Mouse (Mus musculus) cerebellum, postnatal 14 days (tissue): Measurements from ENCODE around the gene Utf1.

Experiments
- DNase-seq, 2 experiments: peaks; one replicate each; pipeline ENCODE4 v3.0.0; 2021; ENCODE audit warnings: mixed read lengths in 2 of 2

The Utf1 gene

GRCm38 (mm10) chr7:139974307-139974706 is 30.7 kb downstream of the Utf1 start:
- no peak for DNase-seq

- DNase-seq, result no peak
Measured at GRCm38 (mm10) chr7:139975471-139975870, 31.9 kb downstream of the Utf1 start.

GRCm38 (mm10) chr7:139978278-139978892 is 34.8 kb downstream of the Utf1 start, which contains the start of gene 6430531B16Rik:
Gene 6430531B16Rik, minus strand, starts transcription at chr7:139978755.
- peak; percentile 88 to 90 for DNase-seq

GRCm38 (mm10) chr7:139979011-139979719 is 35.6 kb downstream of the Utf1 start:
- DNase-seq, result peak; percentile 23 to 33

GRCm38 (mm10) chr7:139980778-139981177 is 37.2 kb downstream of the Utf1 start:
- DNase-seq, result no peak

- no peak for DNase-seq
Measured at GRCm38 (mm10) chr7:139982058-139982457, 38.5 kb downstream of the Utf1 start.

- DNase-seq, result no peak
Measured at GRCm38 (mm10) chr7:139984505-139984904, 40.9 kb downstream of the Utf1 start.

- no peak for DNase-seq
Measured at GRCm38 (mm10) chr7:139988272-139988671, 44.7 kb downstream of the Utf1 start.

GRCm38 (mm10) chr7:139990864-139991394 is 47.3 kb downstream of the Utf1 start:
- DNase-seq, result no peak

GRCm38 (mm10) chr7:139992406-139992805 is 48.8 kb downstream of the Utf1 start, which contains the start of gene Adam8:
Gene Adam8, minus strand, starts transcription at chr7:139992562.
- DNase-seq, result no peak

- no peak for DNase-seq
Measured at GRCm38 (mm10) chr7:139993532-139993931, 49.9 kb downstream of the Utf1 start.

- DNase-seq, result no peak
Measured at GRCm38 (mm10) chr7:139994202-139994601, 50.6 kb downstream of the Utf1 start.

GRCm38 (mm10) chr7:139994676-139995075 is 51.1 kb downstream of the Utf1 start:
- peak; percentile 76 to 82 for DNase-seq
